Mouse (Mus musculus) frontal cortex, postnatal 36 days (tissue): Measurements from ENCODE around the gene Gm11084.
"Not testable (repeated sequence)": the region's sequence is repeated elsewhere in the genome, so short reads cannot be mapped to it uniquely, and the experiment has no call there.

Source experiments
- DNase-seq, 2 experiments: peaks; one replicate each; pipeline ENCODE4 v3.0.0; 2022; ENCODE audit warnings: low spot score in 2 of 2

Gene Gm11084

DNA sequence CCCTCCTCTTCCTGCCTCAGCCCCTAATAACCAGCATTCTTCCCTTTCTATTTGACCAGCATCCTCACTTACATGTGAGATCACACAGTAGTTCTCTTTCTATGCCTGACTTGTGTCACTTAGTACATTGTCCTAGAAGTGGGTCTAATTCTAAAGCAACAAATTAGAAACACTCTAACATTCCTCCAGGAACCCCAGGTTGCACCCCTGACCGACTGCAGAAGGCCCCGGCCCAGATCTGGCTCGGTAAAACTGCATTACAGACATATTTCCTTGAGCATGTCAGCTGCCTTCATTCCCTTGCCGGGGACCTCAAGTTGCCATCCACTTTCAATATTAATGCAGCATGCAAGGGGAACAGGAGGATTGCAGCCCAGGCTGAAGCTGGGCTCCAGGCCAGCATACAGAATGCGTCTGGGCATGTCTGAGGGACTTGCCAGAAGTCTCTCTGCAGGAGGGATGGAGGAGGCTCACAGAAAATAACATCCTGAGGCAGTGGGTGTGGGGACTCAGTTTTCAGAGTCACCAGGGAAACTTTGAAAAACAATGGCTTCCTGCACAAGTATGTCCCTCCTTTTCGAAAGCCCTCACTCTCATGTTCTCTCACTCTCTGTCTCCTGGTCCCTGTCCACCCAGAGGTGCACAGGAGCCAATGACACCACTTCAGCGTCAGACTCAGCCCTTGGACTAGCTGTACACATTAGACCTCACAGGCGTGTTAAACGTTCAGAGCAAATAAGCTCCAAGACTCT is 9.0 kb upstream of the Gm11084 start:
- peak; percentile 70 to 76 for DNase-seq

DNA sequence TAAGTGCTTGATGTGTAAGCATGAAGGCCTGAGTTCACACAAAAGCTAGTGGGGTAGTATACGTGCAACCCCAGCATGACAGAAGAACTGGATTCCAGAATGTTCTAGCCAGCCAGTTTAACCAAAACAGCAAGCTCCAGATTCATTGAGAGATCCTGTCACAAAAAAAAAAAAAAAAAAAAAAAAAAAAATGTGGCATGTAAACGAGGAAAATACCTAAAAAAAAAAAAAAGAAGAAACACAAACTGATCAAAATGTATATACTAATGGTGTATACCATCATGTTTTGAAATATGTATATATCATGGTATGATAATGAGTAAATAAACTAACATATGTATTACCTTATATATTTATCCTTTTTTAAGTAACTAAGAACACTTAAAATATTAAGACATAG is 7.6 kb upstream of the Gm11084 start:
- no peak for DNase-seq

DNA sequence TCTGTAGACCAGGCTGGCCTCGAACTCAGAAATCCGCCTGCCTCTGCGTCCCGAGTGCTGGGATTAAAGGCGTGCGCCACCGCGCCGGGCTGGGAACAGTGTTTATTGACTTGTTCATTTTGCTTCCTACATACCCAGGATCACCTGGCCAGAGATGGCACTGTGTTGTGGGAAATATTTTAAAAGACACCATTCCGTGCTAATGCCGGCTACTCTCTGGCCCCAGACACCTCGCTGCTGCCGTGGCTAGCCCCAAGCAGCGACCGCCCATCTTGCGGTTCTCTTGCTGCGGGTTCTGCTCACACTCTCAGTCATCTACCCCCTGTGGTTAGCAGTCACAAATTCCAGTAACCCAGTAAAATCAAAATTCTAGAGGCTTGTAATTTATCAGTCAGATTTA is 6.0 kb upstream of the Gm11084 start:
- DNase-seq: no peak

GRCm38 (mm10) chr2:72988945-72989344 is 2.4 kb upstream of the Gm11084 start:
- not testable (repeated sequence) for DNase-seq

DNA sequence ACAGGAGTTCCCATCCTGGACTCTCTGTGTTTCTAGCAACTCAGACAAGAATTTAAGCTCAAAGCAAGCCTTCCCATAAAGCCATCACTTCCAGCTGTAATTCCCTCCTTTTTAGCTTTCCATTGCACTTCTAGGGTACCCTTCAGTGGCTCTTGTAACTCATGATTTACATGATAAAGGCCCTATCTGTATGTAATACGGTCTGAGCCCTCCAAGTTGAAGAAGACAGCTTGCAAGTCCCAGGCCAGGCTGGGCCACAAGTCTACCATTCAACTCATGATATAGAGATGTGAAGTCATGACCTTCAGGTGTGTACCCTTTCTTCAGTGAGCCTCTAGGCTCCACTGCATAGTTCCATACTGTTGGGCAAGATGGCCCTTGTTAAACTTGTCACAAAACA is 1.0 kb downstream of the Gm11084 start:
- no peak for DNase-seq

DNA sequence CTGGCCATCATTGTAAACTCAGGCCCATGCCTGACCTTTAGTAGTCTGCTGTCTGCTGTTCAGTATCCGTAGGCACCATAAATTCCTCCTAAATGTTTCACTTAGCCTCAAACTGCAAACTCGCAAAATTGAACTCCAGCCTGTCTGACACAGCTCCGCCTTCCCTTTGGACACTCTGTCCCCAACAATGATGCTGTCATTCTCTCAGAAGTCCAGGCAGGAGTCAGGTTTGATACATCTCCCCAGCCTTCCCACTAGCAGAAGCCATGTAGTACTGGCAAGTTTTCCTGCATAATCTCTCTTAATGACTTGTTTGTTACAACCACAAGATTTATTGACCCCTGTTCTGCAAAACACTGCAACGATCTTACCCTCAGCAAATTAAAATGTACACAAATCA is 1.7 kb downstream of the Gm11084 start:
- DNase-seq: no peak

DNA sequence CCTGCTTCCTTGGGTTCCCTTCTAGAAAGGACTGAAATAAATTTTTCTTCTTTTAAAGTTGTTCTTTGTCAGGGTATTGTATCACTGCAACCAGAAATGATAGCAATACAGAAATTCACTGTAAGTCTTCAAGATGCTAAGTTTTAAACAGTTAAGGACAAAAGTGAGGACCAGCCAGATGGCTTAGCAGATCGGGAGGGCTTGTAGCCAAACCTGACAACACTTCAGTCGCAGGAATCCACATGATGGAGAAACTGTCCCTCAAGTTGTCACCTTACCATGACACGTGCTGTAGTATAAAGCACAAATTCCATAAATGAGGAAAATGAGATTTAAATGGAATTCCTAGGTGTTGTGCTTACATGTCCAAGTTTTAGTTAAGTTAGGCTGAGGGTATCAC is 3.3 kb downstream of the Gm11084 start:
- DNase-seq: no peak

- no peak for DNase-seq
Observed at GRCm38 (mm10) chr2:72982110-72982785, 4.3 kb downstream of the Gm11084 start.

DNA sequence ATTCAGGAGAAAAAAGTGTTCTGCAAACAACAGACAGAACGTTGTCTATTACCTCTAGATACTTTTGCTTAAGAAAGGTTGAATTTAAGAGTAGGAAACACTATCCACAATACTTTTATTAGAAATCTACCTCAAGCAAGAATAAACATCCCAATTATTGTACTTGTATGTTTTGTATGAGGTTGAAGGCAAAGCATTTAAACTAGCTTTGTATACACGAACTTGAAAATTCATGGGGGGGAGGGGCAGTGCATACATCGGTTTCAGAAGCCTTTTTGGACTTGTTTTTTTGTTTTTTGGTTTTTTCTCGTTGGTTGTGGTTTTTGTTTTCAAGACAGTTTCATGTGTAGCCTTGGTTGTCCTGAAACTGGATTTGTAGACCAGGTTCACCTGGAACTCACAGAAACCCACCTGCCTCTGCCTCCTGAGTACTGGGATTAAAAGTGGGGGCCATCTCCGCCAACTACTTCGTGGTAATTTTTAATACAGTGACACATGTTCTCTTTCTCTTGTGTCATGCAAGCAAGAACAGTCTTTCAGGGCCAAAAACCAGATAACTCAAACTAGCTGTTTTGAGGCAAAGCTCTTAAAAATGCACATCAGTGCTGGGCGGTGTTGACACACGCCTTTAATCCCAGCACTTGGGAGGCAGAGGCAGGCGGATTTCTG is 4.9 kb downstream of the Gm11084 start:
- no peak for DNase-seq

DNA sequence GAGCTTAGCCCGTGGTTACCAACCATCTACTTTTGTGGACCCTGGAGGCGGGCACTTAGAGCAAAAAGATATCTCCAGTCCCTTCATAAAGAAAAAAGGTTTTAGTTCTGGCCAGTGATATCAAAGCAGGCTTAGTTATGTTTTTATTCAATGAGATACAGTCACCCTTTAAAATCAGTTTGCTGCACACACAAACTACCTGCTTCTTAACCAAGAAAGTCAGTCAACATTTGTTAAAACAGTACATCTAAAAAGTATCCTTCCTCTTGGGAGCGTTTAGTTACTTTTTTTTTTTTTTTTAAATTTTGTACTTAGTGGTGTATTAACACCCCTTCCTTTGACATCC is 5.5 kb downstream of the Gm11084 start:
- DNase-seq: no peak

- DNase-seq: peak; percentile 96
Observed at GRCm38 (mm10) chr2:72980337-72981074, 6.0 kb downstream of the Gm11084 start, which contains the start of gene Sp3. Gene Sp3, minus strand, starts transcription at chr2:72980446.

- peak; percentile 44 to 67 for DNase-seq
Observed at GRCm38 (mm10) chr2:72979659-72980071, 6.9 kb downstream of the Gm11084 start.

DNA sequence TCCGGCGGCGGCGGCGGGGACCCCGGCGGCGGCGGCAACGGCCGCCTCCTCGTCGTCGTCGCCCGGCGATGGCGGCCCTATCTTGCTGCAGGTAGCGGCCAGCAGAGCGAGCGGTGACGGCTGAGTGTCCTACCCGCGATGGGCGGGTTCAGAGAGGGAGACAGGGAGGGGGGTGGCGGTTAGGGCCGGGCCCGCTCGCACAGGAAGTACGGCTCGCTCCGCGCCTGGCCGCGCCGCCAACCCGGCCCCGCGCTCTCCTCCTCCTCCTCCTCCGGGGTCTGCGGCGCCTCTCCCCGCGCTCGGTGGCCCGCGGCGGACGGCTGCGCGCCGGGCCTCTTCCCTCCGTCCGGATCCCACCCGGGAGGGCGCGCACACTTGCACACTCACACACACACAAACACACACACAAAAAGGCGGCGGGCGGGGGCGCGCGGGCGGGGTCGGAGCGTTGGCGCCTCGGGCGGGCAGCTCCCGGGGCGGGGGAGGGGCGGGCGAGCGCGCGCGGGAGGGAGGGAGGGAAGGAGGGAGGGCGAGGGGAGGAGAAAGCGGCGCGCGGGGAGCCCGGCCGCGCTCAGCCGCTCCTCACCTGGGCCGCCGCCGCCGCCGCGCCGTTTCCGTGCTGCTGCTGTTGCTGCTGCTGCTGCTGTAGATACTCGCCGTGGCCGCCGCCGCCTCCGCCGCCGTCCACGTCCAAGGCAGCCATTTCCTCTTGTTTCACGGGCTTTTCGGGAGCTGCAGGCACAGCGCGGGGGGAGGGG is 7.4 kb downstream of the Gm11084 start:
- DNase-seq: peak; percentile 77 to 79

- no peak for DNase-seq
Observed at GRCm38 (mm10) chr2:72978473-72978872, 8.0 kb downstream of the Gm11084 start.

DNA sequence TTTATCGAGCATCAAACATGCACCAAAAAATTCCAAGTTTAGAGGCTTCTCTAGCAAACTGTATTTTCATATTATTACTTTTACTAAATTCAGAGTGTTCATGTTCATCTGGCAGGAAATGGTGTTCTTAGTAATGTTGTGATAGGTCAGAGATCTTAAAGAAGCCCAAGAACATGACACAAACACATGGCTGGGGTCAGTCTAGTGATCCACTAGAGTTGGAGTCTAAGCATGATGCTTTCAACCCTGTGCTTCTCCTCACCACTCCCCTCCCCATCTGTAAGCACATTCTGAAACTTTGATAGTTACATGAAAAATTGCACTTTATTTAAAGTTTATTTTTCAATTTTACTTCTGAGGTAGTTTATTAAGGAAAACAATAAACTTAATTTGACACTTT is 9.2 kb downstream of the Gm11084 start:
- DNase-seq: no peak

- no peak for DNase-seq
Observed at GRCm38 (mm10) chr2:72976036-72976435, 10.5 kb downstream of the Gm11084 start.

DNA sequence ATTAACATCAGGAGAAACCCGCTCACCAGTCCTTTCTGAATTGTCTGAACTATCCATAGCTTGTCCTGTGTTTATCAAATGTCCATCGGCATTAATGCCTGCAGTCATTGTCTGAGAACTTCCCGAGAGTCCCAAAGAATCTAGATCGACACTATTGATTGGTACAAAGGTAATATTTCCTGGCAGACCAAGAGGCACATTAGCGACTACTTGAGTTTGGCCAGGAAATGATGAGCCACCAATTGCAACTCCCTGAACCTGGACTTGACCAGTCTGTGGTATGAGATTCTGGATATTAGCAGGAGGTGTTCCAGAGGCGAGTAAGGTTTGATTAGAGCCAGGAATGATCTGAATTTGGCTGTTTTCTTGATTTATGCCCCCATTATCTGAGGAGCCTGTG is 15.7 kb downstream of the Gm11084 start:
- DNase-seq: no peak

DNA sequence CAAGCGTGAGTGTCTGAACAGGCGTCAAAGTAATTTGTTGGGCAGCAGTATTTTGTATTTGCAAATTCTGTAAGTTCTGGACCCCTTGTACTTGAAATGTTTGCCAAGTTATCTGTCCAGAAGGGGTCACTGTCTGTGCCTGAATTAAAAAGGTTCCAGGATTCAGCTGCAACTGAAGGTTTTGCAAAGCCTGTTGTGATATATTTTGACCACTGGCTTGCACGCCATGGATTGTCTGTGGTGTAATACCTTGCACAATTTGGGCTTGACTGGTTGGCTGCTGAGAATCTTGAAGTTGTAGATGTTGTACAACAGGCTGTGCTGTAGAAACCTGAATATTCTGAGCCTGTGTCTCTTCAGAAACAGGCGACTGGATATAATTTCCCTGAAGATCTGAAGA is 16.2 kb downstream of the Gm11084 start:
- no peak for DNase-seq

DNA sequence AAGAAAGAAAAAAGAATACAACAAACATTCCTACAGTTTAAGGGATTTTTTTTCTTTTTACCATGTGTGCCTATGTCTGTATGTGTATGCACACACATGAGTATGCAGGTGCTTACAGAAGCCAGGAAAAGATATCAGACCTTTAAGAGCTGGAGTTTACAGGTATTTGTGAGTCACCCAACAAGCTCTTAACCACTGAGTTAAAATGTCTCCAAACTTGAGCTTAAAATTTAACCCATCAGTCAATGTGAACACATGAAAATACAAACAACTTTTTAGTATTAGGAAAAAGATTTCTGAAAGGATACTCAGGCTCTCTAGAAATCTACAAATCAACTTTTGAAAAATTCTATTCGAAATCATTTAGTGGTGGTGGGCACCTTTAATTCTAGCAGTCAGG is 18.0 kb downstream of the Gm11084 start:
- DNase-seq: no peak

GRCm38 (mm10) chr2:72965450-72965849 is 21.1 kb downstream of the Gm11084 start:
- DNase-seq: no peak

- DNase-seq: no peak
Observed at GRCm38 (mm10) chr2:72956415-72956814, 30.1 kb downstream of the Gm11084 start.

- no peak for DNase-seq
Observed at GRCm38 (mm10) chr2:72952979-72953378, 33.5 kb downstream of the Gm11084 start.
